Mouse (Mus musculus) cerebellum, adult (tissue): Measurements from ENCODE around the gene Mmaa.

ENCODE experiments used
- ATAC-seq: cut with Nextera tagmentation; 2 replicates; pipeline ENCODE4 v1.9.2; 2017; ENCODE audit warnings: mild to moderate bottlenecking, moderate library complexity, mixed read lengths; ENCODE audit not compliant: insufficient number of reproducible peaks, low FRiP score, low TSS enrichment

The Mmaa gene

GRCm38 (mm10) chr8:79225586-79225985, 69.2 kb downstream of the Mmaa start:
- ATAC-seq = no peak

DNA sequence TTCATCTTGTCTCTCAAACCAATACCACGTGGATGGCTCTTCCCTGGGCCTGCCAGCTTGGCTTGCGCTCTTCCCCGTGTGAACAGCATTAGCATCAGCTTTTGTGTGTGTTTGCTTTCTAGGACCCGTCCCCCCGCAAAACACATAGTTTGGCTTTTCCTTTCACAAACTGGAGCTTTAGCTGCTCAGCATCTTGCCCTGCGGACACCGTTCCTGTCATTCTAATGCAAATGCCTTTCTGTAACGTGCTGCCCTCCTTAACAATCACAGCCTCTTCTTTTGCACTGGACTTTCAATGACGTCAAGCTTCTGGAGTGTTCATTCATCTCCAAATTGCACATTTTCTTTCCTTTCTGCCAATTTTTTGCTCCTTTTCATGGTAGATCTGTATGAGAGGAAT, 70.4 kb downstream of the Mmaa start:
- no peak for ATAC-seq

GRCm38 (mm10) chr8:79222752-79223141, 72.0 kb downstream of the Mmaa start:
- ATAC-seq = no peak

GRCm38 (mm10) chr8:79222106-79222751, 72.5 kb downstream of the Mmaa start:
- peak; percentile 90 for ATAC-seq
